Mouse (Mus musculus) myocyte (in vitro differentiated cells): Measurements from ENCODE around the gene Chic1.

Experiments
- CEBPB ChIP-seq: IDR thresholded peaks from 2 replicates; pipeline ENCODE4 v1.6.1; 2011; ENCODE audit warnings: mild to moderate bottlenecking, moderate library complexity; ENCODE audit not compliant: poor library complexity, insufficient read depth, severe bottlenecking
- POLR2A ChIP-seq: IDR thresholded peaks from one replicate; pipeline ENCODE4 v1.6.1; 2011; ENCODE audit warnings: low read depth, mild to moderate bottlenecking, control low read depth, moderate library complexity; ENCODE audit not compliant: insufficient read length
- POLR2AphosphoS2 ChIP-seq: IDR thresholded peaks from one replicate; pipeline ENCODE4 v1.6.1; 2011; ENCODE audit warnings: low read depth, control low read depth; ENCODE audit not compliant: insufficient read length
- TCF12 ChIP-seq: IDR thresholded peaks from one replicate; pipeline ENCODE4 v1.6.1; 2011; ENCODE audit warnings: mild to moderate bottlenecking, control low read depth; ENCODE audit not compliant: poor library complexity, insufficient read depth, severe bottlenecking
- USF1 ChIP-seq: IDR thresholded peaks from one replicate; pipeline ENCODE4 v1.6.1; 2011; ENCODE audit warnings: low read depth, mild to moderate bottlenecking, control low read depth, moderate library complexity

DNA sequence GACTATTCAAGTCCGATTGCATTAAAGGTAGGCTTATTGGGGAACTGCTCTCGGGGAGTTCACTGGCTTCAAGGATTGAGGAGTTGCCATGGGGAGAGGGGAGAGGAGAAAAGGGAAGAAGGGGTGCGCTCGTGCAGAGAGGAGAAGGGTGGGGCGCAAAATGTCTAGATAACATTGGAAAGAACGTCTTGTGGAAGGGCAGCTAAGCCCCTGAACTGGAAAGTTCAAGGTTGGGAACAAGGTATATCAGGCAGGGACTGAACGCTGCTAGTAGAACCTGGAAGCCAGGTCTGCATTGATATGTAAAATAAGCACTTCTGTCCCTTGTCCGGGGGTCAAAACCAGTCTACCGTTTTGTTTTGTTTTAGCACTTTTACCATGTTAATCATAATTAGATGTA is 81.7 kb downstream of the Chic1 start:
- TF ChIP-seq TCF12 = no peak
- no peak for TF ChIP-seq POLR2AphosphoS2
- no peak for TF ChIP-seq POLR2A
- no peak for TF ChIP-seq CEBPB
- TF ChIP-seq USF1 = no peak
